Mouse (Mus musculus): ENCODE data around the gene H2-Ke6. TPM values are rescaled to one million over a fixed set of nuclear protein-coding genes. Genes with fewer than 3 reads are reported as not detected.

The H2-Ke6 gene
- total RNA-seq, 2 experiments from 2014 or later, result 33.3 to 35.1 TPM

Small RNAs within 50 kb of the gene (microRNA-seq; reads per million reads assigned to microRNA genes)
- gene Mir219a-1 (0 to 0.25 reads per million in 2 experiments), gene Mir219c (0 reads per million in 2 experiments)

Other genes starting within 250 kb of the H2-Ke6 start
- 1 to 10 TPM; 3.9 to 4.1 TPM for gene Angptl4, start 246.2 kb downstream of the H2-Ke6 start, total RNA-seq (2021)
- gene Kank3, start 217.5 kb downstream of the H2-Ke6 start, total RNA-seq (2021), result 10 to 100 TPM; 37.0 to 39.7 TPM
- 100 to 1,000 TPM; 675 to 677 TPM for gene Rps28, start 203.5 kb downstream of the H2-Ke6 start, total RNA-seq (2021)
- gene Ndufa7, start 203.5 kb downstream of the H2-Ke6 start, total RNA-seq (2021), result 100 to 1,000 TPM; 196 to 205 TPM
- 10 to 100 TPM; 28.1 to 28.3 TPM for gene Cd320, start 185.0 kb downstream of the H2-Ke6 start, total RNA-seq (2021)
- not detected for gene Gm7029, start 154.2 kb downstream of the H2-Ke6 start, total RNA-seq (2021)
- gene Kifc1, start 137.4 kb downstream of the H2-Ke6 start, total RNA-seq (2021), result 1 to 10 TPM; 3.0 to 3.4 TPM
- under 1 TPM in 1 of 2 experiments, not detected in 1; 0.57 TPM for gene Platr17, start 122.9 kb downstream of the H2-Ke6 start, total RNA-seq (2021)
- 10 to 100 TPM; 26.0 to 26.2 TPM for gene Daxx, start 118.6 kb downstream of the H2-Ke6 start, total RNA-seq (2021)
- 10 to 100 TPM; 32.7 to 37.7 TPM for gene Tapbp, start 112.2 kb downstream of the H2-Ke6 start, total RNA-seq (2021)
- gene Zbtb22, start 112.2 kb downstream of the H2-Ke6 start, total RNA-seq (2021), result 10 to 100 TPM; 28.1 to 32.1 TPM
- gene Rgl2, start 98.5 kb downstream of the H2-Ke6 start, total RNA-seq (2021), result 10 to 100 TPM; 55.2 to 66.8 TPM
- gene Pfdn6, start 87.7 kb downstream of the H2-Ke6 start, total RNA-seq (2021), result 100 to 1,000 TPM in 1 of 2 experiments, 10 to 100 TPM in 1; 89.7 to 104 TPM
- 10 to 100 TPM; 11.2 to 12.0 TPM for gene Wdr46, start 87.4 kb downstream of the H2-Ke6 start, total RNA-seq (2021)
- 1 to 10 TPM; 5.8 to 6.4 TPM for gene B3galt4, start 76.6 kb downstream of the H2-Ke6 start, total RNA-seq (2021)
- gene Vps52, start 72.2 kb downstream of the H2-Ke6 start, total RNA-seq (2021), result 10 to 100 TPM; 78.4 to 81.9 TPM
- 100 to 1,000 TPM; 296 to 299 TPM for gene Rps18, start 72.1 kb downstream of the H2-Ke6 start, total RNA-seq (2021)
- 10 to 100 TPM; 12.3 to 15.9 TPM for gene H2-K1, start 27.7 kb downstream of the H2-Ke6 start, total RNA-seq (2021)
- gene Ring1, start 3.4 kb downstream of the H2-Ke6 start, total RNA-seq (2021), result 10 to 100 TPM; 28.4 to 32.2 TPM
- 10 to 100 TPM; 96.2 to 98.6 TPM for gene Slc39a7, start 3.6 kb upstream of the H2-Ke6 start, total RNA-seq (2021)
- 10 to 100 TPM; 79.5 to 83.1 TPM for gene Rxrb, start 3.8 kb upstream of the H2-Ke6 start, total RNA-seq (2021)
- gene Col11a2, start 11.4 kb upstream of the H2-Ke6 start, total RNA-seq (2021), result 10 to 100 TPM; 14.1 to 14.6 TPM
- gene H2-Oa, start 64.3 kb upstream of the H2-Ke6 start, total RNA-seq (2021), result under 1 TPM in 1 of 2 experiments, not detected in 1; 0.34 TPM
- 10 to 100 TPM; 26.0 to 26.5 TPM for gene H2-DMa, start 91.5 kb upstream of the H2-Ke6 start, total RNA-seq (2021)
- 100 to 1,000 TPM; 178 to 192 TPM for gene Brd2, start 94.6 kb upstream of the H2-Ke6 start, total RNA-seq (2021)
- under 1 TPM; 0.46 to 0.92 TPM for gene H2-DMb2, start 115.2 kb upstream of the H2-Ke6 start, total RNA-seq (2021)
- gene H2-DMb1, start 125.0 kb upstream of the H2-Ke6 start, total RNA-seq (2021), result 1 to 10 TPM in 1 of 2 experiments, under 1 TPM in 1; 0.94 to 1.5 TPM
- gene Tap1, start 159.5 kb upstream of the H2-Ke6 start, total RNA-seq (2021), result 1 to 10 TPM; 1.5 to 1.8 TPM
- gene Psmb9, start 159.7 kb upstream of the H2-Ke6 start, total RNA-seq (2021), result 1 to 10 TPM in 1 of 2 experiments, under 1 TPM in 1; 0.53 to 1.4 TPM
- 1 to 10 TPM; 2.0 to 4.1 TPM for gene Psmb8, start 169.7 kb upstream of the H2-Ke6 start, total RNA-seq (2021)
- gene Tap2, start 175.5 kb upstream of the H2-Ke6 start, total RNA-seq (2021), result 1 to 10 TPM; 5.2 to 5.4 TPM
- gene H2-Ob, start 210.8 kb upstream of the H2-Ke6 start, total RNA-seq (2021), result under 1 TPM in 1 of 2 experiments, not detected in 1; 0.23 TPM
- gene H2-Ab1, start 229.6 kb upstream of the H2-Ke6 start, total RNA-seq (2021), result 1 to 10 TPM; 1.8 to 2.7 TPM

Measured in left cerebral cortex, postnatal 25 days (tissue).